ENCODE assay signal across 15 mouse cellular contexts in the genomic region with DNA sequence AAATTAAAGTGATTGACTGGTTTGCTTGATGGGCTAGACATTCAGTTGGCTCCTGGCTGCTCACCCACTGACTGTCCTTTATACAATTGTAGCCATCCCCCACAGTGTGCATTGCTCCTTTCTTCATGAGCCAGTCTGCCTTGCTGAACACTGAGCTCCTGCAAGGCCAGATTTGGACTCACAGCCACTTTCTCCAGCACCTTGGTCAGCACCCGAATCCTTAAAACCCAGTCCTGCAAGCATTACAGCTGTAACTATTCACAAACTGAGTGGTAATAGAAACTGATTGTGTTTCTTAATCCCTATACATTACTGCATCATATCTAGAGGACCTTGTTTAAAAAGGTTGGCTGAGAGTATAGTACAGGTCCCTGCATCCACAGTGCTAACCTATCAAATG.
DNase-seq lines count a peak whose midpoint lies in the region; ATAC-seq lines count a peak whose summit lies in the region.
"Had no signal": no experiment of that assay in that cellular context is flagged by ENCODE, and none has a peak within 500 bp of the region (broad histone marks: within the 10 kb centered on the region; RNA-seq: fewer than 3 reads in every experiment).

No protein-coding gene starts in this region.

- no peak overlapping the region for H3K27ac ChIP-seq in hindbrain, embryonic 11.5 days (ENCODE audit: low read depth, low read length)
- no peak overlapping the region for H3K27ac ChIP-seq in hindbrain, embryonic 12.5 days
- H3K27ac ChIP-seq: heart, embryonic 15.5 days had no signal

- ATAC-seq in hindbrain, embryonic 11.5 days (ENCODE audit: low FRiP score): no peak
- ATAC-seq in hindbrain, embryonic 12.5 days (ENCODE audit: low FRiP score): no peak
- ATAC-seq: forebrain, embryonic 16.5 days; inflammation-experienced regulatory T-cells, adult 6 months had no signal

- no peaks in the 10 kb centered on the region for H3K27me3 ChIP-seq in hindbrain, embryonic 11.5 days (ENCODE audit: control insufficient read depth, insufficient read depth, low read length)
- no peaks in the 10 kb centered on the region for H3K27me3 ChIP-seq in hindbrain, embryonic 12.5 days
- H3K27me3 ChIP-seq: heart, embryonic 15.5 days had no signal

- no peaks in the 10 kb centered on the region for H3K4me1 ChIP-seq in hindbrain, embryonic 11.5 days (replicated peaks; ENCODE audit: control insufficient read depth, insufficient read depth, low read length)
- H3K4me1 ChIP-seq in hindbrain, embryonic 12.5 days: no peaks in the 10 kb centered on the region
- H3K4me1 ChIP-seq: heart, embryonic 15.5 days had no signal

- no peaks in the 10 kb centered on the region for H3K9me3 ChIP-seq in hindbrain, embryonic 11.5 days (ENCODE audit: control insufficient read depth, low read length)
- peaks cover 9% of the 10 kb centered on the region for H3K9me3 ChIP-seq in hindbrain, embryonic 12.5 days (replicated peaks)
- H3K9me3 ChIP-seq: heart, embryonic 15.5 days had no signal

- no peak overlapping the region for H3K9ac ChIP-seq in hindbrain, embryonic 11.5 days (ENCODE audit: low read depth, low read length)
- no peak overlapping the region for H3K9ac ChIP-seq in hindbrain, embryonic 12.5 days
- H3K9ac ChIP-seq: heart, embryonic 15.5 days had no signal

- peak; percentile 20 for DNase-seq in hindbrain, embryonic 11.5 days (ENCODE audit: low spot score)
- DNase-seq in ES-CJ7 (ENCODE audit: low read depth, low spot score) (peak; percentile 27), NIH3T3 (ENCODE audit: low read depth) (peak; percentile 32)
- DNase-seq in hindlimb bud, embryonic 11.5 days (ENCODE audit: extremely low spot score, low read depth, low spot score): peak; percentile 14
- no peak for DNase-seq in T-cell, adult 2 months (ENCODE audit: low spot score)
- DNase-seq in urinary bladder, postnatal 10 days (ENCODE audit: low spot score): no peak
- DNase-seq: cerebellum, adult 8-10 months; gastrocnemius, postnatal 25 days; lung, adult 18-20 months; right cerebral cortex, postnatal 4 days; thymus, postnatal 36 days had no signal

- WGBS in hindbrain, embryonic 11.5 days: 82% methylated on average over 1 of the region's 1 CpGs
- WGBS in hindbrain, embryonic 12.5 days: 64% methylated on average over 1 of the region's 1 CpGs

- no peak overlapping the region for H3K4me3 ChIP-seq in hindbrain, embryonic 11.5 days (ENCODE audit: low read depth, low read length)
- H3K4me3 ChIP-seq in hindbrain, embryonic 12.5 days: no peak overlapping the region
- H3K4me3 ChIP-seq: heart, embryonic 15.5 days had no signal

- H3K4me2 ChIP-seq in hindbrain, embryonic 11.5 days (replicated peaks; ENCODE audit: low read depth, low read length): no peak overlapping the region
- H3K4me2 ChIP-seq in hindbrain, embryonic 12.5 days (replicated peaks): no peak overlapping the region
- H3K4me2 ChIP-seq: heart, embryonic 15.5 days had no signal

- no peaks in the 10 kb centered on the region for H3K36me3 ChIP-seq in hindbrain, embryonic 11.5 days (ENCODE audit: control insufficient read depth, insufficient read depth, low read length)
- no peaks in the 10 kb centered on the region for H3K36me3 ChIP-seq in hindbrain, embryonic 12.5 days
- H3K36me3 ChIP-seq: heart, embryonic 15.5 days had no signal

Comparison
In these comparisons a context has a peak if more than half of its experiments do, and no peak if none do; other contexts are left out.
1. DNase-seq: peak in hindbrain, embryonic 11.5 days (single experiment), ES-CJ7 (single experiment), NIH3T3 (single experiment) and hindlimb bud, embryonic 11.5 days (single experiment); none in T-cell, adult 2 months (single experiment) and urinary bladder, postnatal 10 days (single experiment).